In genomic region chr9:111916684-111917535, GRCm38 (mm10) we compare ENCODE assay signal across 8 mouse cellular contexts.
DNase-seq lines count a peak whose midpoint lies in the region; ATAC-seq and TF ChIP-seq lines count a peak whose summit lies in the region.

No protein-coding gene starts in this region.

- H3K4me3 ChIP-seq in bone marrow macrophage, adult 2 months (ENCODE audit: insufficient read depth, low read length), result no peak overlapping the region
- H3K4me3 ChIP-seq in embryonic fibroblast, embryonic 13.5 days (ENCODE audit: insufficient read depth, low read length), result no peak overlapping the region
- no peak overlapping the region for H3K4me3 ChIP-seq in hindbrain, embryonic 14.5 days (replicated peaks; ENCODE audit: low read length)
- H3K4me3 ChIP-seq in neural tube, embryonic 13.5 days, result no peak overlapping the region

- H3K27ac ChIP-seq in bone marrow macrophage, adult 2 months (ENCODE audit: insufficient read depth, low read depth, low read length), result no peak overlapping the region
- H3K27ac ChIP-seq in embryonic fibroblast, embryonic 13.5 days (ENCODE audit: insufficient read depth, low read length), result no peak overlapping the region
- no peak overlapping the region for H3K27ac ChIP-seq in hindbrain, embryonic 14.5 days
- H3K27ac ChIP-seq in neural tube, embryonic 13.5 days (replicated peaks), result no peak overlapping the region

- H3K4me2 ChIP-seq in hindbrain, embryonic 14.5 days (replicated peaks), result peak overlapping the region; percentile 42
- peak overlapping the region; percentile 38 for H3K4me2 ChIP-seq in neural tube, embryonic 13.5 days

- no peaks in the 10 kb centered on the region for H3K27me3 ChIP-seq in hindbrain, embryonic 14.5 days (ENCODE audit: control insufficient read depth, insufficient read depth, low read length)
- no peaks in the 10 kb centered on the region for H3K27me3 ChIP-seq in neural tube, embryonic 13.5 days

- H3K9ac ChIP-seq in hindbrain, embryonic 14.5 days, result no peak overlapping the region
- no peak overlapping the region for H3K9ac ChIP-seq in neural tube, embryonic 13.5 days

- TF ChIP-seq CTCF in bone marrow macrophage, adult 2 months (IDR thresholded peaks at IDR 0.05; ENCODE audit: low read depth, low read length), result peak; percentile 51
- peak; percentile 40; the same call in 1 of the 2 replicates for TF ChIP-seq CTCF in embryonic fibroblast, embryonic 13.5 days (IDR thresholded peaks at IDR 0.05; ENCODE audit: borderline replicate concordance, insufficient read depth, low read length)

- no peaks in the 10 kb centered on the region for H3K36me3 ChIP-seq in hindbrain, embryonic 14.5 days (replicated peaks; ENCODE audit: control insufficient read depth, insufficient read depth)
- H3K36me3 ChIP-seq in neural tube, embryonic 13.5 days, result no peaks in the 10 kb centered on the region

- no peak for TF ChIP-seq POLR2A in bone marrow macrophage, adult 2 months (IDR thresholded peaks at IDR 0.05; ENCODE audit: borderline replicate concordance, low read depth, low read length)
- no peak for TF ChIP-seq POLR2A in embryonic fibroblast, embryonic 13.5 days (IDR thresholded peaks at IDR 0.05; ENCODE audit: low read depth, low read length)

- no peaks in the 10 kb centered on the region for H3K4me1 ChIP-seq in bone marrow macrophage, adult 2 months (ENCODE audit: control insufficient read depth, insufficient read depth, low read length)
- no peaks in the 10 kb centered on the region for H3K4me1 ChIP-seq in embryonic fibroblast, embryonic 13.5 days (ENCODE audit: control insufficient read depth, insufficient read depth, low read length)
- 0 out of 2 replicates have a peak, but pooled peaks cover 4% of the 10 kb centered on the region for H3K4me1 ChIP-seq in hindbrain, embryonic 14.5 days (replicated peaks; ENCODE audit: control insufficient read depth, insufficient read depth, low read length)
- H3K4me1 ChIP-seq in neural tube, embryonic 13.5 days (replicated peaks), result no peaks in the 10 kb centered on the region; the same call in 1 of the 2 replicates

- peak; percentile 72 to 77 for DNase-seq in layer of hippocampus, postnatal 10 days (ENCODE audit: low spot score in 2 of 2)
- DNase-seq in layer of hippocampus, adult 9-11 months, result no peak
- peak; percentile 87 for DNase-seq in hindbrain, embryonic 14.5 days (ENCODE audit: low spot score)
- peak; percentile 77 for DNase-seq in left cerebral cortex, postnatal 4 days
- no peak for DNase-seq in adipocyte (ENCODE audit: low spot score)

- no peaks in the 10 kb centered on the region for H3K9me3 ChIP-seq in hindbrain, embryonic 14.5 days (ENCODE audit: control insufficient read depth, low read length)
- no peaks in the 10 kb centered on the region for H3K9me3 ChIP-seq in neural tube, embryonic 13.5 days

- 32% methylated on average over 17 of the region's 17 CpGs for WGBS in hindbrain, embryonic 14.5 days
- WGBS in neural tube, embryonic 13.5 days, result 33% methylated on average over 17 of the region's 17 CpGs

- intact Hi-C loops in left cerebral cortex, postnatal 4 days (cut with DNase I), result loop anchor here (1.0 to 10.0 kb wide), 2 partner anchors 422 to 1728 kb away; no protein-coding TSS in a partner anchor

- ATAC-seq in hindbrain, embryonic 14.5 days (ENCODE audit: low FRiP score), result peak; percentile 64; the same call in 1 of the 2 replicates
- ATAC-seq in neural tube, embryonic 13.5 days (ENCODE audit: low read depth), result peak; percentile 84

Comparison
In these comparisons a context has a peak if more than half of its experiments do, and no peak if none do; other contexts are left out.
1. DNase-seq: peak in layer of hippocampus, postnatal 10 days (2 of 2), hindbrain, embryonic 14.5 days (single experiment) and left cerebral cortex, postnatal 4 days (single experiment); none in layer of hippocampus, adult 9-11 months (single experiment) and adipocyte (single experiment).